Mouse (Mus musculus) lung, postnatal 0 days (tissue): ENCODE results near the gene Hsd3b6. TPM values are rescaled to one million over a fixed set of nuclear protein-coding genes. Genes with fewer than 3 reads are reported as not detected.

Experiments
- ATAC-seq: fragments of 200-750 bp; cut with Nextera tagmentation; 2 replicates; pipeline ENCODE4 v1.8.0; 2017; ENCODE audit warnings: moderate library complexity
- DNase-seq: peaks from one replicate; pipeline ENCODE4 v3.0.0-alpha.2; 2016; ENCODE audit warnings: low spot score
- H3K27ac ChIP-seq: fragments of 300-500 bp; sonication (generic); 2 replicates; pipeline ENCODE4 v1.5.1; 2014; ENCODE audit warnings: antibody characterized with exemption, mild to moderate bottlenecking, low read length, mixed read lengths
- H3K27me3 ChIP-seq: fragments of 300-500 bp; sonication (generic); replicated peaks from 2 replicates; pipeline ENCODE4 v1.6.1; 2014; ENCODE audit warnings: low read length, mixed read lengths; ENCODE audit not compliant: insufficient read depth
- H3K36me3 ChIP-seq: fragments of 300-500 bp; sonication (generic); 2 replicates; pipeline ENCODE4 v1.6.1; 2014; ENCODE audit warnings: low read length, mixed read lengths; ENCODE audit not compliant: insufficient read depth
- H3K4me1 ChIP-seq: fragments of 300-500 bp; sonication (generic); 2 replicates; pipeline ENCODE4 v1.6.1; 2014; ENCODE audit warnings: antibody characterized with exemption, low read depth, low read length, mixed read lengths; ENCODE audit not compliant: insufficient read depth
- H3K4me2 ChIP-seq: fragments of 300-500 bp; sonication (generic); replicated peaks from 2 replicates; pipeline ENCODE4 v1.6.1; 2014; ENCODE audit warnings: low read depth, mild to moderate bottlenecking, low read length, moderate library complexity, mixed read lengths
- H3K4me3 ChIP-seq: fragments of 300-500 bp; sonication (generic); 2 replicates; pipeline ENCODE4 v1.5.1; 2014; ENCODE audit warnings: low read depth, low read length
- H3K9ac ChIP-seq: fragments of 300-500 bp; sonication (generic); replicated peaks from 2 replicates; pipeline ENCODE4 v1.6.1; 2014; ENCODE audit warnings: low read depth, mild to moderate bottlenecking
- H3K9me3 ChIP-seq: fragments of 300-500 bp; sonication (generic); 2 replicates; pipeline ENCODE4 v1.6.1; 2016; ENCODE audit warnings: low read length, mixed read lengths
- CTCF ChIP-seq: IDR thresholded peaks from 2 replicates; pipeline ENCODE4 v1.5.1; 2016; ENCODE audit warnings: antibody characterized with exemption, mild to moderate bottlenecking
- EP300 ChIP-seq: IDR thresholded peaks from 2 replicates; pipeline ENCODE4 v1.6.1; 2016; ENCODE audit warnings: antibody characterized with exemption, mild to moderate bottlenecking, control low read depth
- WGBS: fragments of 180-500 bp; shearing (Covaris S2); extraction: QIAGEN DNeasy Blood & Tissue Kit; methylation state at CpG from one replicate; pipeline ENCODE4 v1.1.7; 2014; 5-methylcytosine and 5-hydroxymethylcytosine counted together
- polyA plus RNA-seq: library from polyadenylated mRNA; unstranded; fragments of >200 nt; fragmentation: Nextera tagmentation; extraction: Ambion mirVana; gene quantifications from 2 replicates; pipeline ENCODE4 v1.2.1, GENCODE M21; 2015

Hsd3b6 gene
- not detected in 2 replicates for polyA plus RNA-seq

- no peak for ATAC-seq
- Histone ChIP-seq H3K9ac (no peak within 1 kb of the TSS), H3K27me3 (no peaks in the 10 kb centered on the region), H3K36me3 (no peaks in the 10 kb centered on the region), H3K27ac (no peak within 1 kb of the TSS), H3K4me3 (no peak within 1 kb of the TSS), H3K4me1 (no peaks in the 10 kb centered on the region), H3K9me3 (no peaks in the 10 kb centered on the region), H3K4me2 (no peak within 1 kb of the TSS)
- 45% methylated on average over 6 of the region's 6 CpGs for WGBS
- TF ChIP-seq CTCF (no peak), EP300 (no peak)
- no peak for DNase-seq
These were observed at the start of gene Hsd3b6 for GRCm38 (mm10) chr3:98814101-98814670. Gene Hsd3b6 (minus strand): TSS chr3:98814443.

- DNase-seq: no peak
- no peaks in the 10 kb centered on the region for H3K36me3 ChIP-seq
- H3K27me3 ChIP-seq: no peaks in the 10 kb centered on the region
- no peak overlapping the region for H3K27ac ChIP-seq
- no peaks in the 10 kb centered on the region for H3K9me3 ChIP-seq
- H3K9ac ChIP-seq: no peak overlapping the region
- H3K4me1 ChIP-seq: no peaks in the 10 kb centered on the region
- no peak for ATAC-seq
- H3K4me3 ChIP-seq: no peak overlapping the region
- WGBS: 86% methylated on average over 1 of the region's 1 CpGs
- no peak overlapping the region for H3K4me2 ChIP-seq
- TF ChIP-seq CTCF (no peak), EP300 (no peak)
These were observed 48.6 kb upstream of the Hsd3b6 start for GRCm38 (mm10) chr3:98862800-98863199.

GRCm38 (mm10) chr3:98859576-98859975, 45.3 kb upstream of the Hsd3b6 start, which contains the start of gene Hsd3b1:
Gene Hsd3b1 (minus strand): TSS chr3:98859794.
- Histone ChIP-seq H3K4me1 (no peaks in the 10 kb centered on the region), H3K9ac (no peak within 1 kb of the TSS), H3K9me3 (no peaks in the 10 kb centered on the region), H3K27ac (no peak within 1 kb of the TSS), H3K27me3 (no peaks in the 10 kb centered on the region), H3K4me3 (no peak within 1 kb of the TSS), H3K36me3 (no peaks in the 10 kb centered on the region), H3K4me2 (no peak within 1 kb of the TSS)
- DNase-seq (no peak), ATAC-seq (no peak)
- 68% methylated on average over 3 of the region's 3 CpGs for WGBS
- TF ChIP-seq EP300 (no peak), CTCF (no peak)

- no peak for DNase-seq
These were observed 43.8 kb upstream of the Hsd3b6 start for GRCm38 (mm10) chr3:98858051-98858450.

GRCm38 (mm10) chr3:98856892-98857291, 42.6 kb upstream of the Hsd3b6 start:
- ATAC-seq: no peak
- Histone ChIP-seq H3K36me3 (no peaks in the 10 kb centered on the region), H3K27me3 (no peaks in the 10 kb centered on the region), H3K27ac (no peak overlapping the region), H3K4me3 (no peak overlapping the region), H3K4me2 (no peak overlapping the region), H3K9me3 (no peaks in the 10 kb centered on the region), H3K9ac (no peak overlapping the region), H3K4me1 (no peaks in the 10 kb centered on the region)
- TF ChIP-seq EP300 (no peak), CTCF (no peak)
- no peak for DNase-seq
- 26% methylated on average over 1 of the region's 1 CpGs for WGBS

More at GRCm38 (mm10) chr3:98858051-98858450, 43.8 kb upstream of the Hsd3b6 start:
- Histone ChIP-seq H3K4me2 (no peak overlapping the region), H3K27me3 (no peaks in the 10 kb centered on the region), H3K9ac (no peak overlapping the region), H3K9me3 (no peaks in the 10 kb centered on the region), H3K36me3 (no peaks in the 10 kb centered on the region), H3K4me3 (no peak overlapping the region), H3K27ac (no peak overlapping the region), H3K4me1 (no peaks in the 10 kb centered on the region)
- WGBS: 40% methylated on average over 2 of the region's 2 CpGs
- ATAC-seq: no peak
- TF ChIP-seq EP300 (no peak), CTCF (no peak)

- ATAC-seq: no peak
- no peaks in the 10 kb centered on the region for H3K36me3 ChIP-seq
- no peak overlapping the region for H3K4me2 ChIP-seq
- no peaks in the 10 kb centered on the region for H3K4me1 ChIP-seq
- H3K4me3 ChIP-seq: no peak overlapping the region
- H3K9ac ChIP-seq: no peak overlapping the region
- DNase-seq: no peak
- TF ChIP-seq CTCF: no peak
- no peak for TF ChIP-seq EP300
- H3K9me3 ChIP-seq: no peaks in the 10 kb centered on the region
- H3K27ac ChIP-seq: no peak overlapping the region
- H3K27me3 ChIP-seq: no peaks in the 10 kb centered on the region
- 30% methylated on average over 3 of the region's 3 CpGs for WGBS
These were observed 40.9 kb upstream of the Hsd3b6 start for GRCm38 (mm10) chr3:98855160-98855559.

GRCm38 (mm10) chr3:98853685-98854084, 39.4 kb upstream of the Hsd3b6 start:
- Histone ChIP-seq H3K36me3 (no peaks in the 10 kb centered on the region), H3K9me3 (no peaks in the 10 kb centered on the region), H3K27ac (no peak overlapping the region), H3K9ac (no peak overlapping the region), H3K27me3 (no peaks in the 10 kb centered on the region), H3K4me3 (no peak overlapping the region), H3K4me2 (no peak overlapping the region), H3K4me1 (no peaks in the 10 kb centered on the region)
- TF ChIP-seq CTCF (no peak), EP300 (no peak)
- ATAC-seq: no peak
- 2% methylated on average over 1 of the region's 1 CpGs for WGBS
- DNase-seq: no peak
